Mouse (Mus musculus) hindbrain, embryonic 15.5 days (tissue): ENCODE results near the gene Pygo2. TPM values are rescaled to one million over a fixed set of nuclear protein-coding genes. Genes with fewer than 3 reads are reported as not detected.

Source experiments
- ATAC-seq: fragments of 200-750 bp; cut with Nextera tagmentation; 2 replicates; pipeline ENCODE4 v1.8.0; 2017; ENCODE audit warnings: low read depth, moderate number of reproducible peaks, moderate TSS enrichment; ENCODE audit not compliant: low FRiP score
- H3K27ac ChIP-seq: fragments of 300-500 bp; sonication (generic); replicated peaks from 2 replicates; pipeline ENCODE4 v1.5.1; 2015; ENCODE audit warnings: mild to moderate bottlenecking, inconsistent platforms
- H3K27me3 ChIP-seq: fragments of 300-500 bp; sonication (generic); 2 replicates; pipeline ENCODE4 v1.6.1; 2015; ENCODE audit warnings: control low read depth, inconsistent platforms
- H3K36me3 ChIP-seq: fragments of 300-500 bp; sonication (generic); 2 replicates; pipeline ENCODE4 v1.6.1; 2015; ENCODE audit warnings: control low read depth, inconsistent platforms
- H3K4me1 ChIP-seq: fragments of 300-500 bp; sonication (generic); replicated peaks from 2 replicates; pipeline ENCODE4 v1.6.1; 2015; ENCODE audit warnings: control low read depth, inconsistent platforms
- H3K4me2 ChIP-seq: fragments of 300-500 bp; sonication (generic); 2 replicates; pipeline ENCODE4 v1.6.1; 2015; ENCODE audit warnings: moderate library complexity, mild to moderate bottlenecking, inconsistent platforms
- H3K4me3 ChIP-seq: fragments of 300-500 bp; sonication (generic); 2 replicates; pipeline ENCODE4 v1.5.1; 2015; ENCODE audit warnings: mild to moderate bottlenecking, inconsistent platforms
- H3K9ac ChIP-seq: fragments of 300-500 bp; sonication (generic); 2 replicates; pipeline ENCODE4 v1.6.1; 2015; ENCODE audit warnings: inconsistent platforms
- H3K9me3 ChIP-seq: fragments of 300-500 bp; sonication (generic); 2 replicates; pipeline ENCODE4 v1.6.1; 2016; ENCODE audit warnings: control low read depth, inconsistent platforms
- WGBS: fragments of 180-500 bp; shearing (Covaris S2); methylation state at CpG from one replicate; pipeline ENCODE4 v1.1.7; 2015; 5-methylcytosine and 5-hydroxymethylcytosine counted together
- polyA plus RNA-seq: library from polyadenylated mRNA; unstranded; fragments of >200 nt; fragmentation: Nextera tagmentation; extraction: Ambion mirVana; gene quantifications from 2 replicates; pipeline ENCODE4 v1.2.1, GENCODE M21; 2015

The Pygo2 gene
- 43.1 and 45.8 TPM in 2 replicates for polyA plus RNA-seq

GRCm38 (mm10) chr3:89430171-89431159, at the start of gene Pygo2:
Pygo2 (plus strand) TSS chr3:89430214.
- Histone ChIP-seq H3K9me3 (no peaks in the 10 kb centered on the region), H3K27ac (peak within 1 kb of the TSS; percentile 92), H3K4me2 (peak within 1 kb of the TSS; percentile 81), H3K9ac (peak within 1 kb of the TSS; percentile 98), H3K4me3 (peak within 1 kb of the TSS; percentile 95), H3K27me3 (no peaks in the 10 kb centered on the region), H3K36me3 (peaks cover 26% of the 10 kb centered on the region), H3K4me1 (peaks cover 20% of the 10 kb centered on the region)
- ATAC-seq: peak; percentile 97
- 3% methylated on average over 67 of the region's 68 CpGs for WGBS

GRCm38 (mm10) chr3:89380291-89380690, 49.7 kb upstream of the Pygo2 start:
- H3K4me1 ChIP-seq: peaks cover 15% of the 10 kb centered on the region
- H3K9ac ChIP-seq: no peak overlapping the region
- WGBS: 97% methylated on average over 14 of the region's 14 CpGs
- H3K27ac ChIP-seq: no peak overlapping the region
- no peak overlapping the region for H3K4me3 ChIP-seq
- no peaks in the 10 kb centered on the region for H3K36me3 ChIP-seq
- no peaks in the 10 kb centered on the region for H3K9me3 ChIP-seq
- no peak for ATAC-seq
- H3K4me2 ChIP-seq: no peak overlapping the region
- H3K27me3 ChIP-seq: no peaks in the 10 kb centered on the region

- Histone ChIP-seq H3K27me3 (no peaks in the 10 kb centered on the region), H3K4me3 (no peak overlapping the region), H3K36me3 (no peaks in the 10 kb centered on the region), H3K9me3 (no peaks in the 10 kb centered on the region), H3K9ac (no peak overlapping the region), H3K4me2 (no peak overlapping the region), H3K27ac (no peak overlapping the region), H3K4me1 (peaks cover 15% of the 10 kb centered on the region)
- ATAC-seq: no peak
- WGBS: 94% methylated on average over 18 of the region's 18 CpGs
These were observed 49.3 kb upstream of the Pygo2 start for GRCm38 (mm10) chr3:89380711-89381110.

- Histone ChIP-seq H3K27ac (no peak overlapping the region), H3K27me3 (no peaks in the 10 kb centered on the region), H3K9me3 (no peaks in the 10 kb centered on the region), H3K4me2 (no peak overlapping the region), H3K4me1 (peaks cover 15% of the 10 kb centered on the region), H3K9ac (no peak overlapping the region), H3K36me3 (no peaks in the 10 kb centered on the region), H3K4me3 (no peak overlapping the region)
- ATAC-seq: no peak
- WGBS: 85% methylated on average over 11 of the region's 11 CpGs
These were observed 48.8 kb upstream of the Pygo2 start for GRCm38 (mm10) chr3:89381233-89381632.

GRCm38 (mm10) chr3:89382033-89382882, 47.8 kb upstream of the Pygo2 start:
- Histone ChIP-seq H3K9ac (no peak overlapping the region), H3K36me3 (no peaks in the 10 kb centered on the region), H3K27ac (no peak overlapping the region), H3K4me2 (no peak overlapping the region), H3K4me1 (peaks cover 15% of the 10 kb centered on the region), H3K27me3 (no peaks in the 10 kb centered on the region), H3K9me3 (no peaks in the 10 kb centered on the region), H3K4me3 (no peak overlapping the region)
- 87% methylated on average over 9 of the region's 9 CpGs for WGBS
- ATAC-seq: no peak

GRCm38 (mm10) chr3:89382950-89383349, 47.1 kb upstream of the Pygo2 start:
- H3K27ac ChIP-seq: no peak overlapping the region
- H3K9ac ChIP-seq: no peak overlapping the region
- ATAC-seq: no peak
- H3K4me1 ChIP-seq: peaks cover 11% of the 10 kb centered on the region
- no peak overlapping the region for H3K4me3 ChIP-seq
- no peak overlapping the region for H3K4me2 ChIP-seq
- H3K27me3 ChIP-seq: no peaks in the 10 kb centered on the region
- 89% methylated on average over 5 of the region's 5 CpGs for WGBS
- H3K36me3 ChIP-seq: no peaks in the 10 kb centered on the region
- no peaks in the 10 kb centered on the region for H3K9me3 ChIP-seq

- H3K4me2 ChIP-seq: no peak overlapping the region
- WGBS: 87% methylated on average over 5 of the region's 5 CpGs
- no peaks in the 10 kb centered on the region for H3K27me3 ChIP-seq
- no peak for ATAC-seq
- H3K4me3 ChIP-seq: no peak overlapping the region
- H3K4me1 ChIP-seq: peaks cover 6% of the 10 kb centered on the region
- no peaks in the 10 kb centered on the region for H3K9me3 ChIP-seq
- H3K9ac ChIP-seq: no peak overlapping the region
- H3K36me3 ChIP-seq: no peaks in the 10 kb centered on the region
- no peak overlapping the region for H3K27ac ChIP-seq
These were observed 46.3 kb upstream of the Pygo2 start for GRCm38 (mm10) chr3:89383651-89384255.

GRCm38 (mm10) chr3:89384331-89385076, 45.5 kb upstream of the Pygo2 start:
- Histone ChIP-seq H3K27ac (no peak overlapping the region), H3K36me3 (no peaks in the 10 kb centered on the region), H3K9me3 (no peaks in the 10 kb centered on the region), H3K9ac (no peak overlapping the region), H3K4me1 (peaks cover 3% of the 10 kb centered on the region; the same call in 1 of the 2 replicates), H3K4me3 (no peak overlapping the region), H3K27me3 (no peaks in the 10 kb centered on the region), H3K4me2 (no peak overlapping the region)
- WGBS: 71% methylated on average over 10 of the region's 12 CpGs
- ATAC-seq: no peak

- no peak for ATAC-seq
- Histone ChIP-seq H3K4me1 (peaks cover 3% of the 10 kb centered on the region), H3K9me3 (no peaks in the 10 kb centered on the region), H3K9ac (no peak overlapping the region), H3K4me2 (no peak overlapping the region), H3K27me3 (no peaks in the 10 kb centered on the region), H3K4me3 (no peak overlapping the region), H3K27ac (no peak overlapping the region), H3K36me3 (no peaks in the 10 kb centered on the region)
- 55% methylated on average over 11 of the region's 11 CpGs for WGBS
These were observed 44.6 kb upstream of the Pygo2 start for GRCm38 (mm10) chr3:89385451-89385850.

- Histone ChIP-seq H3K4me1 (peaks cover 16% of the 10 kb centered on the region), H3K27ac (no peak overlapping the region), H3K4me2 (no peak overlapping the region), H3K27me3 (no peaks in the 10 kb centered on the region), H3K36me3 (no peaks in the 10 kb centered on the region), H3K9me3 (no peaks in the 10 kb centered on the region), H3K4me3 (no peak overlapping the region), H3K9ac (no peak overlapping the region)
- no peak for ATAC-seq
- WGBS: 50% methylated on average over 17 of the region's 17 CpGs
These were observed 43.3 kb upstream of the Pygo2 start for GRCm38 (mm10) chr3:89386438-89387420.
